Mouse (Mus musculus) lung, adult 2 months (tissue): ENCODE measurements around the gene Vsx1.

Experiments
- CTCF ChIP-seq: fragments of 200-500 bp; IDR thresholded peaks from 2 replicates; pipeline ENCODE4 v1.5.1; 2011; ENCODE audit warnings: mild to moderate bottlenecking, low read length, control low read depth; ENCODE audit not compliant: insufficient read depth
- POLR2A ChIP-seq: fragments of 200-500 bp; IDR thresholded peaks from 2 replicates; pipeline ENCODE4 v1.6.1; 2011; ENCODE audit warnings: low read depth, mild to moderate bottlenecking, control low read depth, low read length, borderline replicate concordance; ENCODE audit errors: extremely low read depth

GRCm38 (mm10) chr2:150687871-150688540 lies 1.2 kb downstream of the Vsx1 start:
- no peak for TF ChIP-seq CTCF
- no peak for TF ChIP-seq POLR2A
